Mouse (Mus musculus): ENCODE results near the gene Slc22a26. TPM values are rescaled to one million over a fixed set of nuclear protein-coding genes. Genes with fewer than 3 reads are reported as not detected.

Slc22a26 gene
- total and polyA plus RNA-seq, 2 experiments from 2014 or later, result not detected

Other genes starting within 250 kb of the Slc22a26 start
- gene Pla2g16, start 245.2 kb downstream of the Slc22a26 start, total RNA-seq (2014; rRNA removed), result 4.0 and 4.8 TPM in 2 replicates
- gene Pla2g16, start 245.2 kb downstream of the Slc22a26 start, polyA plus RNA-seq (2015; fragmentation: Nextera tagmentation; extraction: Ambion mirVana), result 5.5 and 6.6 TPM in 2 replicates
- gene Lgals12, start 195.5 kb downstream of the Slc22a26 start, total RNA-seq (2014; rRNA removed), result 0.09 and 0.16 TPM in 2 replicates
- gene Lgals12, start 195.5 kb downstream of the Slc22a26 start, polyA plus RNA-seq (2015; fragmentation: Nextera tagmentation; extraction: Ambion mirVana), result 0.12 and 0.17 TPM in 2 replicates
- gene Hrasls5, start 190.1 kb downstream of the Slc22a26 start, total RNA-seq (2014; rRNA removed), result 0.99 TPM in 1 of 2 replicates, not detected in the other
- 0.59 TPM in 1 of 2 replicates, not detected in the other for gene Hrasls5, start 190.1 kb downstream of the Slc22a26 start, polyA plus RNA-seq (2015; fragmentation: Nextera tagmentation; extraction: Ambion mirVana)
- not detected in 2 replicates for gene Slc22a19, start 91.4 kb downstream of the Slc22a26 start, total RNA-seq (2014; rRNA removed)
- gene Slc22a19, start 91.4 kb downstream of the Slc22a26 start, polyA plus RNA-seq (2015; fragmentation: Nextera tagmentation; extraction: Ambion mirVana), result not detected in 2 replicates
- gene Slc22a27, start 163.4 kb upstream of the Slc22a26 start, total RNA-seq (2014; rRNA removed), result not detected in 2 replicates
- gene Slc22a27, start 163.4 kb upstream of the Slc22a26 start, polyA plus RNA-seq (2015; fragmentation: Nextera tagmentation; extraction: Ambion mirVana), result not detected in 2 replicates